Mouse (Mus musculus): ENCODE results near the gene Lclat1.

- TF ChIP-seq CTCF (IDR thresholded peaks at IDR 0.05 in 2 of 3, conservative IDR thresholded peaks at IDR 0.05 in 1 of 3; ENCODE audit: control insufficient read depth in 1 of 3, insufficient read depth in 1 of 3, low read depth in 2 of 3, low read length in 3 of 3, poor library complexity in 1 of 3, severe bottlenecking in 1 of 3) (no peak), ZMIZ1 (IDR thresholded peaks at IDR 0.05; ENCODE audit: low read depth, low read length) (no peak), NELFE (IDR thresholded peaks at IDR 0.05; ENCODE audit: low read depth, low read length) (no peak), MAX (IDR thresholded peaks at IDR 0.05; ENCODE audit: low read length) (no peak), POLR2AphosphoS5 (IDR thresholded peaks at IDR 0.05; ENCODE audit: borderline replicate concordance, low read depth, low read length) (no peak), ZNF384 (IDR thresholded peaks at IDR 0.05; ENCODE audit: low read depth, low read length) (no peak), SIN3A (IDR thresholded peaks at IDR 0.05; ENCODE audit: low read length) (0 out of 2 replicates have a peak, but pooled peaks have one; percentile 45), RCOR1 (IDR thresholded peaks at IDR 0.05; ENCODE audit: low read depth, low read length) (peak; percentile 64), SMC3 (IDR thresholded peaks at IDR 0.05; ENCODE audit: low read depth, low read length) (no peak), POLR2A (IDR thresholded peaks at IDR 0.05; ENCODE audit: control insufficient read depth in 1 of 2, insufficient read depth in 1 of 2, low read depth in 1 of 2, low read length in 2 of 2, poor library complexity in 1 of 2) (no peak), NRF1 (IDR thresholded peaks at IDR 0.05; ENCODE audit: insufficient read depth, low read depth, low read length, poor library complexity, severe bottlenecking) (no peak), CHD2 (IDR thresholded peaks at IDR 0.05; ENCODE audit: low read length) (no peak), GATA1 (IDR thresholded peaks at IDR 0.05; ENCODE audit: low read depth, low read length) (peak; percentile 89), E2F4 (IDR thresholded peaks at IDR 0.05; ENCODE audit: borderline replicate concordance, low read depth, low read length) (no peak)
Observed at GRCm38 (mm10) chr17:73226595-73226994, 118.8 kb downstream of the Lclat1 start.

All from MEL (cell line).